Mouse (Mus musculus) inflammation-experienced regulatory T-cells (primary cell): ENCODE measurements around the gene Adcy2. TPM values are rescaled to one million over a fixed set of nuclear protein-coding genes. Genes with fewer than 3 reads are reported as not detected.

Experiments used
- polyA plus RNA-seq, 2 experiments: library from polyadenylated mRNA; unstranded; fragments of 100-300 nt; shearing (Covaris generic); gene quantifications; one replicate each; pipeline ENCODE4 v1.2.1; 2017

Adcy2 gene
- under 1 TPM in 1 of 2 experiments, not detected in 1; 0.06 TPM for polyA plus RNA-seq

GRCm38 (mm10) chr13:68998918-68999801 lies at the start of gene Adcy2:
Gene Adcy2 (minus strand): TSS chr13:68999541.

GRCm38 (mm10) chr13:68597199-68597598 lies 402.1 kb downstream of the Adcy2 start, which contains the start of gene 1700001L19Rik:
Gene 1700001L19Rik (plus strand): TSS chr13:68597421.

GRCm38 (mm10) chr13:68581747-68582516 lies 417.4 kb downstream of the Adcy2 start, which contains the start of the genes Mtrr and Fastkd3:
Gene Mtrr (minus strand): TSS chr13:68582149.
Gene Fastkd3 (plus strand): TSS chr13:68582234.

